Mouse (Mus musculus) adrenal gland, adult 2 months (tissue): ENCODE results near the gene Csnk1d. TPM values are rescaled to one million over a fixed set of nuclear protein-coding genes. Genes with fewer than 3 reads are reported as not detected.

Experiments used
- polyA plus RNA-seq: library from polyadenylated mRNA; depleted of rRNA; stranded (reverse); fragments of >200 nt; gene quantifications from 2 replicates; pipeline ENCODE4 v1.2.3, GENCODE M21; 2012; rRNA removed
- total RNA-seq, 2 experiments: library from RNA; stranded (reverse); gene quantifications; 2 replicates each; pipeline ENCODE4 v1.2.3; 2021

Csnk1d gene
- total and polyA plus RNA-seq, 3 experiments = 48.7 to 126 (median 114) TPM

Other genes starting within 250 kb of the Csnk1d start
- 10 to 100 TPM in 1 of 2 experiments, 1 to 10 TPM in 1; 5.5 to 12.3 TPM for gene Hmga1b, start 228.5 kb downstream of the Csnk1d start, total RNA-seq
- 2.8 and 6.6 TPM in 2 replicates for gene Hmga1b, start 228.5 kb downstream of the Csnk1d start, polyA plus RNA-seq
- gene Rfng, start 207.1 kb downstream of the Csnk1d start, total RNA-seq = 10 to 100 TPM; 18.3 to 20.9 TPM
- 91.6 and 95.4 TPM in 2 replicates for gene Rfng, start 207.1 kb downstream of the Csnk1d start, polyA plus RNA-seq
- 100 to 1,000 TPM; 113 to 141 TPM for gene Gps1, start 207.1 kb downstream of the Csnk1d start, total RNA-seq
- 161 and 178 TPM in 2 replicates for gene Gps1, start 207.1 kb downstream of the Csnk1d start, polyA plus RNA-seq
- gene Dus1l, start 194.9 kb downstream of the Csnk1d start, total RNA-seq = 10 to 100 TPM; 56.0 to 62.0 TPM
- 43.8 and 53.7 TPM in 2 replicates for gene Dus1l, start 194.9 kb downstream of the Csnk1d start, polyA plus RNA-seq
- 1,000 to 10,000 TPM in 1 of 2 experiments, 100 to 1,000 TPM in 1; 505 to 2,290 TPM for gene Fasn, start 166.8 kb downstream of the Csnk1d start, total RNA-seq
- gene Fasn, start 166.8 kb downstream of the Csnk1d start, polyA plus RNA-seq = 7,384 and 9,917 TPM in 2 replicates
- gene Ccdc57, start 58.5 kb downstream of the Csnk1d start, total RNA-seq = 10 to 100 TPM in 1 of 2 experiments, 1 to 10 TPM in 1; 8.4 to 20.4 TPM
- gene Ccdc57, start 58.5 kb downstream of the Csnk1d start, polyA plus RNA-seq = 2.7 and 3.5 TPM in 2 replicates
- gene Slc16a3, start 42.9 kb downstream of the Csnk1d start, total RNA-seq = 1 to 10 TPM; 1.2 to 1.3 TPM
- gene Slc16a3, start 42.9 kb downstream of the Csnk1d start, polyA plus RNA-seq = 1.4 and 2.5 TPM in 2 replicates
- under 1 TPM; 0.69 TPM for gene Cd7, start 48.1 kb upstream of the Csnk1d start, total RNA-seq
- gene Cd7, start 48.1 kb upstream of the Csnk1d start, polyA plus RNA-seq = 1.8 and 3.3 TPM in 2 replicates
- gene Sectm1b, start 72.2 kb upstream of the Csnk1d start, total RNA-seq = not detected
- gene Sectm1b, start 72.2 kb upstream of the Csnk1d start, polyA plus RNA-seq = not detected in 2 replicates
- not detected for gene Sectm1a, start 89.9 kb upstream of the Csnk1d start, total RNA-seq
- gene Sectm1a, start 89.9 kb upstream of the Csnk1d start, polyA plus RNA-seq = 0.09 and 0.19 TPM in 2 replicates
- gene Tex19.2, start 127.3 kb upstream of the Csnk1d start, total RNA-seq = not detected
- gene Tex19.2, start 127.3 kb upstream of the Csnk1d start, polyA plus RNA-seq = not detected in 2 replicates
- not detected for gene Tex19.1, start 154.8 kb upstream of the Csnk1d start, total RNA-seq
- 0.18 TPM in 1 of 2 replicates, not detected in the other for gene Tex19.1, start 154.8 kb upstream of the Csnk1d start, polyA plus RNA-seq
- not detected for gene Uts2r, start 168.9 kb upstream of the Csnk1d start, total RNA-seq
- gene Uts2r, start 168.9 kb upstream of the Csnk1d start, polyA plus RNA-seq = 0.19 and 0.20 TPM in 2 replicates
- 10 to 100 TPM in 1 of 2 experiments, 1 to 10 TPM in 1; 7.6 to 13.0 TPM for gene Hexdc, start 213.1 kb upstream of the Csnk1d start, total RNA-seq
- 18.5 and 21.7 TPM in 2 replicates for gene Hexdc, start 213.1 kb upstream of the Csnk1d start, polyA plus RNA-seq
- gene Ogfod3, start 213.4 kb upstream of the Csnk1d start, total RNA-seq = 10 to 100 TPM; 27.9 to 28.5 TPM
- 33.7 and 37.7 TPM in 2 replicates for gene Ogfod3, start 213.4 kb upstream of the Csnk1d start, polyA plus RNA-seq
- 10 to 100 TPM; 20.4 to 21.9 TPM for gene Cybc1, start 238.0 kb upstream of the Csnk1d start, total RNA-seq
- gene Cybc1, start 238.0 kb upstream of the Csnk1d start, polyA plus RNA-seq = 18.7 and 18.8 TPM in 2 replicates
- 10 to 100 TPM; 14.4 to 22.8 TPM for gene Narf, start 245.9 kb upstream of the Csnk1d start, total RNA-seq
- gene Narf, start 245.9 kb upstream of the Csnk1d start, polyA plus RNA-seq = 22.8 and 29.3 TPM in 2 replicates